ENCODE assay signal across 25 mouse cellular contexts in the genomic region with DNA sequence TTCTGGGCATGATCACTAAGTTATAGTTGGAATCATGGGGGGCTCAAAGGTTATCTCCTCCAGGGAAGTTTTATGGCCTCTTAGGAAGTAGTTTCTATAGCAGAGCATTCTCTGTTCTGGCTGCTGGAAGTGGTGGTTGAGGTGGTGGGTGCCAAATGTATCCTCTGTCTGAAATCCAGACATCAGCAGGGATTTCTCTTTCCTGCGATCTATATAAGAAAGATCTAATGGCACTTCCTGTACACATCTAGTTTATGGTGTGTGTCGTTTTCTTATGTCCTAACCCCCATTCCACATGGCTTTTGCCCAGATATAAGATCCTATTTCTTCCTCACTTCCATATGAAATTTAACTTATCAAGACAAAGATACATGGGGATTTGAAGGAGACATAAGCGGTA.
DNase-seq lines count a peak whose midpoint lies in the region; ATAC-seq lines count a peak whose summit lies in the region.
"Had no signal": no experiment of that assay in that cellular context is flagged by ENCODE, and none has a peak within 500 bp of the region (broad histone marks: within the 10 kb centered on the region; RNA-seq: fewer than 3 reads in every experiment).

No protein-coding gene starts in this region.

- DNase-seq in embryonic facial prominence, embryonic 14.5 days (ENCODE audit: low spot score): peak; percentile 31
- DNase-seq in embryonic facial prominence, embryonic 10.5 days (ENCODE audit: low spot score): no peak
- DNase-seq in midbrain, embryonic 11.5 days (ENCODE audit: low spot score, missing footprints): peak; percentile 47
- DNase-seq in adrenal gland, adult 8-10 months: no peak
- DNase-seq: adrenal gland, postnatal 10 days; adrenal gland, postnatal 25 days; B cell, adult 2 months; cerebellum, adult 11 months; cerebellum, adult 18-20 months; cerebellum, adult 8-10 months; cerebellum, adult 9-11 months; cerebellum, postnatal 14 days; cerebellum, postnatal 36 days; embryo, embryonic 11 days; forebrain, postnatal 0 days had no signal

- no peaks in the 10 kb centered on the region for H3K27me3 ChIP-seq in embryonic facial prominence, embryonic 14.5 days (replicated peaks; ENCODE audit: control insufficient read depth, insufficient read depth, low read length)
- H3K27me3 ChIP-seq in embryonic facial prominence, embryonic 10.5 days (replicated peaks; ENCODE audit: low read depth, poor library complexity, severe bottlenecking): no peaks in the 10 kb centered on the region
- no peaks in the 10 kb centered on the region for H3K27me3 ChIP-seq in midbrain, embryonic 11.5 days (ENCODE audit: control insufficient read depth, insufficient read depth, low read length)
- H3K27me3 ChIP-seq in midbrain, embryonic 13.5 days: peaks cover 29% of the 10 kb centered on the region
- H3K27me3 ChIP-seq: CH12.LX; embryonic facial prominence, embryonic 12.5 days; embryonic facial prominence, embryonic 15.5 days; forebrain, embryonic 13.5 days; forebrain, embryonic 15.5 days had no signal

- H3K4me1 ChIP-seq in embryonic facial prominence, embryonic 14.5 days (ENCODE audit: control insufficient read depth, insufficient read depth, low read length): peaks cover 5% of the 10 kb centered on the region
- no peaks in the 10 kb centered on the region for H3K4me1 ChIP-seq in embryonic facial prominence, embryonic 10.5 days
- no peaks in the 10 kb centered on the region for H3K4me1 ChIP-seq in midbrain, embryonic 11.5 days (ENCODE audit: control insufficient read depth, insufficient read depth, low read length)
- H3K4me1 ChIP-seq in midbrain, embryonic 13.5 days (replicated peaks): peaks cover 6% of the 10 kb centered on the region
- H3K4me1 ChIP-seq: embryonic facial prominence, embryonic 12.5 days had no signal

- WGBS in embryonic facial prominence, embryonic 14.5 days: 77% methylated on average over 3 of the region's 3 CpGs
- WGBS in embryonic facial prominence, embryonic 10.5 days: 91% methylated on average over 3 of the region's 3 CpGs
- WGBS in midbrain, embryonic 11.5 days: 90% methylated on average over 3 of the region's 3 CpGs
- WGBS in midbrain, embryonic 13.5 days: 95% methylated on average over 3 of the region's 3 CpGs

- no peak overlapping the region for H3K27ac ChIP-seq in embryonic facial prominence, embryonic 14.5 days (replicated peaks; ENCODE audit: low read depth, low read length)
- H3K27ac ChIP-seq in embryonic facial prominence, embryonic 10.5 days (replicated peaks): no peak overlapping the region
- no peak overlapping the region for H3K27ac ChIP-seq in midbrain, embryonic 11.5 days (ENCODE audit: low read depth, low read length)
- no peak overlapping the region for H3K27ac ChIP-seq in midbrain, embryonic 13.5 days
- H3K27ac ChIP-seq: embryonic facial prominence, embryonic 12.5 days; embryonic facial prominence, embryonic 15.5 days; forebrain, embryonic 13.5 days; forebrain, embryonic 15.5 days had no signal

- H3K4me3 ChIP-seq in embryonic facial prominence, embryonic 14.5 days (ENCODE audit: low read depth, low read length): no peak overlapping the region
- H3K4me3 ChIP-seq in embryonic facial prominence, embryonic 10.5 days: no peak overlapping the region
- no peak overlapping the region for H3K4me3 ChIP-seq in midbrain, embryonic 11.5 days (ENCODE audit: low read depth, low read length)
- no peak overlapping the region for H3K4me3 ChIP-seq in midbrain, embryonic 13.5 days (replicated peaks)
- H3K4me3 ChIP-seq: embryonic facial prominence, embryonic 12.5 days; embryonic facial prominence, embryonic 15.5 days; forebrain, embryonic 13.5 days; forebrain, embryonic 15.5 days had no signal

- no peaks in the 10 kb centered on the region for H3K9me3 ChIP-seq in embryonic facial prominence, embryonic 14.5 days (ENCODE audit: control insufficient read depth, low read length)
- no peaks in the 10 kb centered on the region for H3K9me3 ChIP-seq in embryonic facial prominence, embryonic 10.5 days
- no peaks in the 10 kb centered on the region for H3K9me3 ChIP-seq in midbrain, embryonic 11.5 days (ENCODE audit: control insufficient read depth, low read length)
- H3K9me3 ChIP-seq in midbrain, embryonic 13.5 days: no peaks in the 10 kb centered on the region
- H3K9me3 ChIP-seq: embryonic facial prominence, embryonic 12.5 days; embryonic facial prominence, embryonic 15.5 days; forebrain, embryonic 13.5 days; forebrain, embryonic 15.5 days; G1E had no signal

- no peak overlapping the region for H3K9ac ChIP-seq in embryonic facial prominence, embryonic 14.5 days (ENCODE audit: low read depth, low read length)
- no peak overlapping the region for H3K9ac ChIP-seq in midbrain, embryonic 11.5 days (ENCODE audit: low read length)
- H3K9ac ChIP-seq in midbrain, embryonic 13.5 days (replicated peaks): no peak overlapping the region
- H3K9ac ChIP-seq: embryonic facial prominence, embryonic 12.5 days; embryonic facial prominence, embryonic 15.5 days; forebrain, embryonic 13.5 days; forebrain, embryonic 15.5 days; forebrain, postnatal 0 days had no signal

- H3K36me3 ChIP-seq in embryonic facial prominence, embryonic 14.5 days (ENCODE audit: control insufficient read depth, insufficient read depth, low read length): no peaks in the 10 kb centered on the region
- H3K36me3 ChIP-seq in embryonic facial prominence, embryonic 10.5 days (replicated peaks): no peaks in the 10 kb centered on the region
- no peaks in the 10 kb centered on the region for H3K36me3 ChIP-seq in midbrain, embryonic 11.5 days (ENCODE audit: control insufficient read depth, insufficient read depth, low read length)
- no peaks in the 10 kb centered on the region for H3K36me3 ChIP-seq in midbrain, embryonic 13.5 days
- H3K36me3 ChIP-seq: embryonic facial prominence, embryonic 12.5 days; embryonic facial prominence, embryonic 15.5 days; forebrain, embryonic 15.5 days; G1E had no signal

- no peak for ATAC-seq in embryonic facial prominence, embryonic 14.5 days (ENCODE audit: low read depth)
- ATAC-seq in midbrain, embryonic 11.5 days (ENCODE audit: low FRiP score): no peak
- ATAC-seq in midbrain, embryonic 13.5 days: no peak
- ATAC-seq: activated CD4-positive, CD25-positive, alpha-beta regulatory T cell, adult 4 months; CD4-positive, CD25-positive, alpha-beta regulatory T cell, adult 4 months; forebrain, embryonic 13.5 days; forebrain, embryonic 15.5 days; forebrain, postnatal 0 days; Patski had no signal

- H3K4me2 ChIP-seq in embryonic facial prominence, embryonic 14.5 days (ENCODE audit: low read depth, low read length): no peak overlapping the region
- no peak overlapping the region for H3K4me2 ChIP-seq in midbrain, embryonic 11.5 days
- no peak overlapping the region for H3K4me2 ChIP-seq in midbrain, embryonic 13.5 days (replicated peaks)
- H3K4me2 ChIP-seq: embryonic facial prominence, embryonic 12.5 days; embryonic facial prominence, embryonic 15.5 days; forebrain, embryonic 13.5 days; forebrain, embryonic 15.5 days had no signal

Comparison
In these comparisons a context has a peak if more than half of its experiments do, and no peak if none do; other contexts are left out.
1. DNase-seq: peak in embryonic facial prominence, embryonic 14.5 days (single experiment) and midbrain, embryonic 11.5 days (single experiment); none in embryonic facial prominence, embryonic 10.5 days (single experiment) and adrenal gland, adult 8-10 months (single experiment).